In genomic region chr11:115892213-115892612, GRCm38 (mm10) we compare ENCODE assay signal across 28 mouse cellular contexts. TPM values are rescaled to one million over a fixed set of nuclear protein-coding genes. Genes with fewer than 3 reads are reported as not detected.
DNase-seq lines count a peak whose midpoint lies in the region; ATAC-seq and TF ChIP-seq lines count a peak whose summit lies in the region.
"Had no signal": no experiment of that assay in that cellular context is flagged by ENCODE, and none has a peak within 500 bp of the region (broad histone marks: within the 10 kb centered on the region; RNA-seq: fewer than 3 reads in every experiment).

No protein-coding gene starts in this region.

- peaks cover 4% of the 10 kb centered on the region; the same call in 1 of the 2 replicates for H3K36me3 ChIP-seq in liver, embryonic 11.5 days (ENCODE audit: control insufficient read depth, insufficient read depth, low read length)
- H3K36me3 ChIP-seq in E14TG2a.4 (ENCODE audit: insufficient read depth, low read length): peaks cover 70% of the 10 kb centered on the region
- H3K36me3 ChIP-seq in limb, embryonic 10.5 days: peaks cover 54% of the 10 kb centered on the region

- H3K4me2 ChIP-seq in liver, embryonic 11.5 days: no peak overlapping the region
- H3K4me2 ChIP-seq: embryonic facial prominence, embryonic 13.5 days; forebrain, embryonic 12.5 days; forebrain, embryonic 15.5 days; heart, embryonic 11.5 days; hindbrain, embryonic 12.5 days; hindbrain, embryonic 15.5 days had no signal

- no peaks in the 10 kb centered on the region for H3K27me3 ChIP-seq in liver, embryonic 11.5 days (replicated peaks; ENCODE audit: control insufficient read depth, insufficient read depth, low read length)
- no peaks in the 10 kb centered on the region for H3K27me3 ChIP-seq in E14TG2a.4 (ENCODE audit: insufficient read depth, low read length)
- no peaks in the 10 kb centered on the region for H3K27me3 ChIP-seq in limb, embryonic 10.5 days (ENCODE audit: low read depth, poor library complexity, severe bottlenecking)
- H3K27me3 ChIP-seq: embryonic facial prominence, embryonic 13.5 days; forebrain, embryonic 12.5 days; forebrain, embryonic 15.5 days; hindbrain, embryonic 12.5 days; hindbrain, embryonic 15.5 days had no signal

- WGBS in liver, embryonic 11.5 days: 59% methylated on average over 6 of the region's 6 CpGs
- WGBS in limb, embryonic 10.5 days: 62% methylated on average over 6 of the region's 6 CpGs

- TF ChIP-seq CTCF in E14TG2a.4 (conservative IDR thresholded peaks at IDR 0.05; ENCODE audit: low read length): no peak

- H3K9ac ChIP-seq in liver, embryonic 11.5 days (ENCODE audit: low read depth, low read length): no peak overlapping the region
- H3K9ac ChIP-seq: embryonic facial prominence, embryonic 13.5 days; forebrain, embryonic 12.5 days; forebrain, embryonic 15.5 days; hindbrain, embryonic 12.5 days; hindbrain, embryonic 15.5 days had no signal

- no peaks in the 10 kb centered on the region for H3K9me3 ChIP-seq in liver, embryonic 11.5 days (ENCODE audit: control insufficient read depth, low read length)
- no peaks in the 10 kb centered on the region for H3K9me3 ChIP-seq in E14TG2a.4 (ENCODE audit: low read length)
- H3K9me3 ChIP-seq in limb, embryonic 10.5 days (replicated peaks): no peaks in the 10 kb centered on the region
- H3K9me3 ChIP-seq: embryonic facial prominence, embryonic 10.5 days; embryonic facial prominence, embryonic 13.5 days; forebrain, embryonic 12.5 days; forebrain, embryonic 15.5 days; hindbrain, embryonic 12.5 days; hindbrain, embryonic 15.5 days had no signal

- H3K4me1 ChIP-seq in liver, embryonic 11.5 days (replicated peaks; ENCODE audit: control insufficient read depth, insufficient read depth, low read length): no peaks in the 10 kb centered on the region; the same call in 1 of the 2 replicates
- H3K4me1 ChIP-seq in E14TG2a.4 (replicated peaks; ENCODE audit: low read depth, low read length): peaks cover 58% of the 10 kb centered on the region
- peaks cover 7% of the 10 kb centered on the region for H3K4me1 ChIP-seq in limb, embryonic 10.5 days
- H3K4me1 ChIP-seq: embryonic facial prominence, embryonic 13.5 days; forebrain, embryonic 12.5 days; forebrain, embryonic 15.5 days; hindbrain, embryonic 15.5 days had no signal

- ATAC-seq in liver, embryonic 11.5 days (replicated peaks; ENCODE audit: low FRiP score): no peak
- ATAC-seq: activated CD4-positive, CD25-positive, alpha-beta regulatory T cell, adult 4 months; CD4-positive, CD25-positive, alpha-beta regulatory T cell, adult 4 months; forebrain, embryonic 15.5 days had no signal

- no peak overlapping the region for H3K4me3 ChIP-seq in liver, embryonic 11.5 days (ENCODE audit: low read depth, low read length)
- H3K4me3 ChIP-seq in E14TG2a.4 (replicated peaks; ENCODE audit: low read length): peak overlapping the region; percentile 27; the same call in 1 of the 2 replicates
- no peak overlapping the region for H3K4me3 ChIP-seq in limb, embryonic 10.5 days
- H3K4me3 ChIP-seq: embryonic facial prominence, embryonic 10.5 days; embryonic facial prominence, embryonic 13.5 days; erythroblast, embryonic 14.5 days; forebrain, embryonic 12.5 days; forebrain, embryonic 15.5 days; heart, adult 2 months; hindbrain, embryonic 12.5 days; hindbrain, embryonic 15.5 days had no signal

- no peak overlapping the region; the same call in 1 of the 2 replicates for H3K27ac ChIP-seq in liver, embryonic 11.5 days (ENCODE audit: low read depth, low read length)
- peak overlapping the region; percentile 21; the same call in 1 of the 2 replicates for H3K27ac ChIP-seq in limb, embryonic 10.5 days
- H3K27ac ChIP-seq: embryonic facial prominence, embryonic 13.5 days; forebrain, embryonic 12.5 days; forebrain, embryonic 15.5 days; heart, adult 2 months; hindbrain, embryonic 12.5 days; hindbrain, embryonic 15.5 days had no signal

- peak; percentile 28 for DNase-seq in liver
- DNase-seq in liver, embryonic 11.5 days (ENCODE audit: low spot score): no peak
- no peak for DNase-seq in limb, embryonic 10.5 days (ENCODE audit: low spot score)
- DNase-seq in yolk sac, embryonic 10.5 days (ENCODE audit: low spot score): peak; percentile 59
- no peak for DNase-seq in spleen, postnatal 14 days (ENCODE audit: low spot score in 2 of 2)
- DNase-seq: adrenal gland, adult 8-10 months; adrenal gland, postnatal 25 days; cerebellum, adult 11-12 months; cerebellum, adult 8-10 months; cerebellum, postnatal 10 days; cerebellum, postnatal 36 days; embryo, embryonic 11 days; gastrocnemius, postnatal 25 days; heart, adult 2 months had no signal

RNA-seq across cellular contexts. Expression of gene Smim5, which starts 7.6 kb away (rescaled TPM):
- 39.5 and 45.9 TPM in 2 replicates for polyA plus RNA-seq in liver, embryonic 11.5 days (2014; fragmentation: Nextera tagmentation; extraction: Ambion mirVana)
- 1.7 and 2.0 TPM in 2 replicates for polyA plus RNA-seq in limb, embryonic 10.5 days (2016; fragmentation: Nextera tagmentation; extraction: Ambion mirVana)

RNA-seq across cellular contexts. Expression of gene Smim6, which starts 19.6 kb away (rescaled TPM):
- polyA plus RNA-seq in liver, embryonic 11.5 days (2014; fragmentation: Nextera tagmentation; extraction: Ambion mirVana): 3.5 and 3.6 TPM in 2 replicates
- polyA plus RNA-seq in limb, embryonic 10.5 days (2016; fragmentation: Nextera tagmentation; extraction: Ambion mirVana): 1.0 and 1.1 TPM in 2 replicates
- polyA plus RNA-seq: brain, embryonic 14.5 days; cortical plate, adult 2 months had no signal

RNA-seq across cellular contexts. Expression of gene Myo15b, which starts 34.0 kb away (rescaled TPM):
- 0.56 and 0.89 TPM in 2 replicates for polyA plus RNA-seq in liver, embryonic 11.5 days (2014; fragmentation: Nextera tagmentation; extraction: Ambion mirVana)
- 0.05 and 0.18 TPM in 2 replicates for polyA plus RNA-seq in limb, embryonic 10.5 days (2016; fragmentation: Nextera tagmentation; extraction: Ambion mirVana)
- polyA plus RNA-seq: activated CD4-positive, CD25-positive, alpha-beta regulatory T cell, adult 4 months; C2C12; CD4-positive, CD25-positive, alpha-beta regulatory T cell, adult 4 months; erythroblast, embryonic 14.5 days had no signal

RNA-seq across cellular contexts. Expression of gene Sap30bp, which starts 40.9 kb away (rescaled TPM):
- 36.5 and 39.9 TPM in 2 replicates for polyA plus RNA-seq in liver, embryonic 11.5 days (2014; fragmentation: Nextera tagmentation; extraction: Ambion mirVana)
- polyA plus RNA-seq in limb, embryonic 10.5 days (2016; fragmentation: Nextera tagmentation; extraction: Ambion mirVana): 47.9 and 52.2 TPM in 2 replicates

RNA-seq across cellular contexts. Expression of gene Recql5, which starts 41.1 kb away (rescaled TPM):
- polyA plus RNA-seq in liver, embryonic 11.5 days (2014; fragmentation: Nextera tagmentation; extraction: Ambion mirVana): 19.8 and 22.9 TPM in 2 replicates
- 30.4 and 34.6 TPM in 2 replicates for polyA plus RNA-seq in limb, embryonic 10.5 days (2016; fragmentation: Nextera tagmentation; extraction: Ambion mirVana)

Comparison
In these comparisons a context has a peak if more than half of its experiments do, and no peak if none do; other contexts are left out.
1. DNase-seq: peak in liver (single experiment) and yolk sac, embryonic 10.5 days (single experiment); none in liver, embryonic 11.5 days (single experiment), limb, embryonic 10.5 days (single experiment) and spleen, postnatal 14 days (0 of 2).
2. RNA of gene Smim5, which starts 7.6 kb away (polyA plus RNA-seq): 39.5 to 45.9 TPM in liver, embryonic 11.5 days; 1.7 to 2.0 TPM in limb, embryonic 10.5 days; every median in the first group is over 10 times any median in the second.